Mouse (Mus musculus) left cerebral cortex, adult 2 months (tissue): ENCODE results near the gene Pnmal2. TPM values are rescaled to one million over a fixed set of nuclear protein-coding genes. Genes with fewer than 3 reads are reported as not detected.
"Not testable (repeated sequence)": the region's sequence is repeated elsewhere in the genome, so short reads cannot be mapped to it uniquely, and the experiment has no call there.

Experiments used
- DNase-seq, 2 experiments: peaks; one replicate each; pipeline ENCODE4 v3.0.0; 2021 to 2022; ENCODE audit warnings: low spot score in 2 of 2, mixed read lengths in 1 of 2; ENCODE audit errors: extremely low spot score in 1 of 2
- H3K27ac ChIP-seq: fragments of 200-600 bp; 2 replicates; pipeline ENCODE4 v1.8.1; 2022
- H3K4me3 ChIP-seq: fragments of 200-600 bp; 2 replicates; pipeline ENCODE4 v1.8.1; 2022
- CTCF ChIP-seq: fragments of 200-600 bp; IDR thresholded peaks from 2 replicates; pipeline ENCODE4 v1.8.1; 2022; ENCODE audit warnings: antibody characterized with exemption, mild to moderate bottlenecking, moderate library complexity
- intact Hi-C: fragments of 180-260 bp; cut with DNase I; formaldehyde crosslinking; loops from one replicate; pipeline ENCODE4 v1.15.1; 2025
- total RNA-seq, 2 experiments: library from RNA; stranded (reverse); gene quantifications; 2 replicates each; pipeline ENCODE4 v1.2.3; 2021

Pnmal2 gene
- total RNA-seq, 2 experiments from 2014 or later = 304 to 311 TPM

DNA sequence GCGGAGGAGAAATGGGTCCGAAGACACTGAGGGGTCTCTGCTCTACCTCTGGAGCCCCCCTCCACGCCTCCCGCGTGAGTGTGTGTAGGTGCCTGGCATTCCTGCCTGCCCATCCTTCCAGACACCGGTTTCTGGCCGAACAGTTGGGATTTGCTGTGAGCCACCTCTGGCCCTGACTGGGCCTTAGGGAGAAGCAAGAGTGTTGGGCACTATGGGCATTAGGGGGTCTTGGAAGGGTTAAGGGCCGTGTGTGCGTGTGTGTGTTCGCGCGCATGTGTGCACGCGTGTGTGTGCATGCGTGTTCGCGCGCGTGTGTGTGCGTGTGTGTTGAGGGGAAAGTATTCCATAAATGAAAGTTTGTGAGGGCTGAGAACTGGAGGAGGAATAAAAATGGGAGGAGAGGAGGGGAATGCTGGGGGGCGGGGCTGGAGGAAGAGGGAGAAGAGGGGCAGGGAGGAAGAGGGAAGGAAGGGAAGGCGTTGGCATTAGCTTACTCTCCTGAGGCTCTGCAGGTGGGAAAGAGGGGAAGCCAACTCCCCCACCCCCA, 2.9 kb downstream of the Pnmal2 start:
- DNase-seq = peak in 1 of 2 experiments; percentile 51
- H3K27ac ChIP-seq = peak overlapping the region; percentile 99
- intact Hi-C loops = no loop called here
- no peak for TF ChIP-seq CTCF
- peak overlapping the region; percentile 83 for H3K4me3 ChIP-seq

DNA sequence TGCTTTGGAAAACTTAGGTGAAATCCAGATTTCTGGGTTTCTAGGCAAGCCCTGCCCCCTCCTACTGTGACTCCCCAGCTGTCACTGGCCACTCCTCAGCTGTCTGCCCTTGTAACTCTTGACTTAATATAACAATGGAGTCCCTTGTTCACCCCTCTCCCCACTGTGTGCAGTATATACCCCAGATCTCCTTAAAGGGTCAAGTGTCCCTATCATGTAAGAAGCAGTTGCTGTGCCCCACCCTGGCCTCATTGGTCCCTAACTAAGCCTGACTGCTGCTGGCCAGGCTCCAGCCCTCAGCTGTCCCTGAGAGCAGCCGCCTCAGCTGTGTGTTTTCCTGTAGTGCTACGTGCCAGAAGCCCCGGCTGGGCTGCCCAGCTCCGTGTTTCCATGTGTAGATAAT, 3.5 kb downstream of the Pnmal2 start:
- peak overlapping the region; percentile 72 for H3K27ac ChIP-seq
- no peak for TF ChIP-seq CTCF
- no peak for DNase-seq
- intact Hi-C loops = no loop called here
- H3K4me3 ChIP-seq = peak overlapping the region; percentile 83

DNA sequence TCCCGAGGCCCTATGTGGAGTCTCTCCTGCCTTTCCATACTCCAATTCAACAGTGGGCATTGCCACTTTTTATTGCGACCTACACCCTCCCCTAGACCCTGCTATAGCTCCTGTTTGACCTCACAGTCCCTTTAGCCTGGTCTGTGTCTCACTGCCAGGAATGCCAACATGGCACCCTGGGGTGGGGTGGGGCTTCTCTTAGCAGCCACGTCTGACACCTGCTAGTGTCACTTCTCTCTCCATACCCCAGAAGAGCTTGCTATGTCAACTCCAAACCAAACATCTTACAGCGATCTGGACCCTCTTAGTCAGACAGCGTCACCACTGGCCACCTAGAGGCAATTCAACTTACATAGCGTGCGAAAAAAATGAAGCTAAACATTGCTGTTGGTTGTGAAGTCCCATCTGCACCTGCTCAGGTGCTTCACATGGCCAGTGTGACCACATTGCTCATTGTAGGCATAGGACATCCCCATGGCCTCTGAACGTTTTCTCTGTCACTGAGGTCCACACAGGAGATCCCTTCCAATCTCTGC, 4.5 kb downstream of the Pnmal2 start:
- Histone ChIP-seq H3K4me3 (no peak overlapping the region; the same call in 1 of the 2 replicates), H3K27ac (peak overlapping the region; percentile 78; the same call in 1 of the 2 replicates)
- no peak for DNase-seq
- intact Hi-C loops = no loop called here
- peak; percentile 24 for TF ChIP-seq CTCF

DNA sequence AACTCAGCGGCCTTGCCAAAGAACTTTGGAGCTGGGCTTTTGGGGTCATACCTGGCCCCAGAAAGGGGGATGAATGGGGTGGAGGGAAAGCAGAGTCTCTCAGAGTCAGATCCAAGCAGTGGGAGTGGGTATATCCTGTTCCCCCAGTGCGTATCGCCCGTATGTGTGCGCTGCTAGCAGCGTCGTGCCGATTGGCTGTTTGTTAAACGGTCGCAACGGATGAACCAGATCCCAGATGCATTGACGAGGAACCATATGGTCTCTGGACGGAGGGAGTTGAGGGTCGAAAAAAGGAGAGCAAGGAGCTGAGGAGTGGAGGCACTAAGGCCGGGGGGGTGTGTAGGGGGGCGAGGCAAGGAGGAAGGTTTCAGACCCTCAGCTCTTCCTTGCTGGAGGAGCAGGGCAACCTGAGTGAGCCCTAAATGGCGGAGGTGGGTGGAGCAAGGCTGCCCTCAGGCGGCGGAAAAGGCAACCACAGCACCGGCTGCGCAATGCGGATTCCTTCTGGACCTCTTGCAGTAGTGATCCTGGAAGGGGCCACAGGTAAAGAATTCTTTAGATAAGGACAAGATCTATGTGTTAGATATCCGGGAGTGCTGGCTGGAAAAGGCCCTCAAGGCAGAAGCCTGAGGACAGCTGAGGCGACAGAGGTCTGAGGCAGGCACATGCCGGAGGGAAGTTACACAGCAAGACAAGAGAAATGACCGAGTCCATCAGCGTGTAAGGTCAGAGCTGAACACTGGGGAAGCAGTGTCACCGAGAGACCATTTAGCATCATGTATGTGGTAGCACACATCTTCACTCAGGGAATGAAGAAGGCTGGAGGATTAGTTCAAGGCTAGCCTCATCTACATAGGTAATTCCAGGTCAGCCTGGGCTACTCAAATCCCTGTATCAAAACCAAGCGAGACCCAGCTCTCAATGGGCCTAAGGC, 5.7 kb downstream of the Pnmal2 start:
- peak; percentile 86 for TF ChIP-seq CTCF
- peak; percentile 85 to 88 for DNase-seq
- intact Hi-C loops = loop anchor here (1.0 kb wide), 1 partner anchor 18 kb away; no protein-coding TSS in a partner anchor
- peak overlapping the region; percentile 78 for H3K27ac ChIP-seq
- H3K4me3 ChIP-seq = 0 out of 2 replicates have a peak overlapping the region, but pooled peaks have one; percentile 5

DNA sequence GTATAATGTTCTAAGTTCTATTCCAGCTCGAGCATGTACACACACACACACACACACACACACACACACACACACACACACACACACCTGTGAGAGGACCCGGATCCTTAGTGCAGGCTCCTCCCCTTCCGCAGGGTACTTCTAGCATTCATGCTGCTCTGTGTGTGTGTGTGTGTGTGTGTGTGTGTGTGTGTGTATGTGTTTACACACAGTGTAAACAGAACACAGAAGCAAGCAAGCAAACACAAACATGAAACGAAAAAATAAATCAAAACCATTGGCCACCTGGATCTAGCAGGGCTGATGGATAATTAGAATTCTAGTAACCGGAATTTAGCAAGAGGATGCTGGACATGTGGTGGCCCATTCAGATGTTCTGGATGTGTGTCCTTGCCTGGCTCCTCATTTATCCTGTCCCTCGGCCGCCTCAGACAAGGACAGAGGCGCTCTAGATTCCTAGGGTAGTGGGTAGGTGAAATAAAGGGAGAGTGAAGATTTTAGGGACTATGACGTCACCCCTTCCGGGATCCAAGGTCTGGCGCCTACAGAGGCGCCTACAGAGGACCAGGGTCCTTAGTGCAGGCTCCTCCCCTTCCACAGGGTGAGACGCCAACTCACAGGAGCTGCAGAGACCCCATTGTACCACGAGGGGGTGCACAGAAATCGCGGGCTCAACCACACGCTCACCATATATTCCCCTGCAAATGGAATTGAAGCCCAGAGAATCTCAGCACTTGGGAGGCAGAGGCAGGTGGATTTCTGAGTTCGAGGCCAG, 6.6 kb downstream of the Pnmal2 start:
- intact Hi-C loops = loop anchor here (1.0 kb wide), 3 partner anchors 19 to 115 kb away; no protein-coding TSS in a partner anchor
- peak; percentile 87 for TF ChIP-seq CTCF
- DNase-seq = peak; percentile 83 to 84
- Histone ChIP-seq H3K4me3 (no peak overlapping the region), H3K27ac (peak overlapping the region; percentile 3; the same call in 1 of the 2 replicates)

DNA sequence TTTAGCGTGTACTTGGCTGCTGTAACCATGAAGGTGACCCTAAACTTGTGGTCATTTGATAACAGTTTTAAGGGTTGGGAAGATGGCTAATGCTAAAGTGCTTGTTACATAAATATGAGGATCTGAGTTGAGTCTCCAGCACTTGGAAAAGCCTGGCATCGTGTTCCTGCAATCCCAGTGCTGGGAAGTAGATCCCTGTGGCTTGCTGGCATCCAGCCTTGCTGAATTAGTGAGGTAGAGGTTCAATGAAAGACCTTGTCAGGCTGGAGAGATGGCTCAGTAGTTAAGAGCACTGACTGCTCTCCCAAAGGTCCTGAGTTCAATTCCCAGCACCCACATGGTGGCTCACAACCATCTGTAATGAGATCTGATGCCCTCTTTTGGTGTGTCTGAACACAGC, 9.3 kb downstream of the Pnmal2 start:
- intact Hi-C loops = not testable (repeated sequence)

DNA sequence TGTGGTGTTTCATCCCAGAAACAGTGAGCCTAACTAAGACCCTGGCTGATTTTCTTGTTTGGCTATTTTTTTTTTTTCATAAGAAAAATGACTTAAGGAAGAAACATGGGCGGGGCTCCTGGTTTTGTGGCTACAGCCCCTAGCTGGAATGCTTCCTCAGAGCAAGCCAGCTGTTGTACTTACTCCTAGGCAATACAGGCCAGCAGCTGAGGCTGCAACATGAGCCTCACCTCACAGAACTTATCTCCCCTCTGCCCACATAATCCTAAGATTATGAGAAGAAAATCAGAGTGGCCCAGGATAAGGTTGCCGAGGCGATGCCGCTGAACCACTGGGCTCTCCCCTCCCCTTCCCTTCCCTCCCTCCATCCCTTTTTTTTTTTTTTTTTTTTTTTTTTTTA, 11.2 kb downstream of the Pnmal2 start:
- H3K27ac ChIP-seq = 0 out of 2 replicates have a peak overlapping the region, but pooled peaks have one; percentile 15

More for the DNA sequence above, 9.3 kb downstream of the Pnmal2 start:
- H3K27ac ChIP-seq, H3K4me3 ChIP-seq, DNase-seq: not testable (repeated sequence)

DNA sequence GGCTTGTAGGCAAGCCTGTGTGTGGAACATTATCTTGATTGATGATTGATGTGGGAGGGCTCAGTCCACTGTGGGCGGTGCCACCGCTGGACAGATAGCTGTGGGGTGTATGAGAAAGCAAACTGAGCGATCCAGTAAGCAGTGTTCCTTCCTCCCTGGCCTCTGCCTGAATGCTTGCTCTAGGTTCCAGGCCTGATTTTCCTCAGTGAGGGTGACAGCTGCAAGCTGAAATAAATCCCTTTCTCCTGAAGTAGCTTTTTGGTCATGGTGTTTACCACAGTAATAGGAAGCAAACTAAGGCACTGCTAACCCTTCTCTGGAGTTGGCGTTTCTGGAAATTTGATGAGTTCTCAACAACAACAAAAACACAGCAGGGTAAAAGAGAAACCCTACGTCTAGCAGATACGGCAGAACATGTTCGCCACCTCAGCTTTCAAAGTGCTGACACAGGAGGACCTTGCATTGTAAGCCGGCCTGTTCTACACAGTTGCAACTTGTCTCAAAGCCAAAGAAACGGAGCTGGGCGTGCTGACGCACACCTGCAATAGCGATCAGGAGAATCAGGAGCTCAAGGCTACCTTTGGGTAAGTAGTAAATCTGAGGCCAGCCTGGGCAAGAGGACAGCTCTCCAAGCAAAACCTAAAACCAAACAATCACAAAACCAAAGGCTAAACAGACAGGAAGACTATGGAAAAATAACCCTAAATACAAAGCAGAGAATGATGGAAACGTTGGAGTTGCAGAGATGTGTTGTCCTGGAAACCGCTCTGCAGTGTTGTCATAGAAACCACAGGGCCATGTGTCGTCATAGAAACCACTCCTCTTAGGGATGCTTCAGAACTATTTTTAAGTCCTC, 12.2 kb downstream of the Pnmal2 start:
- intact Hi-C loops = no loop called here
- Histone ChIP-seq H3K27ac (peak overlapping the region; percentile 94), H3K4me3 (no peak overlapping the region)
- DNase-seq = peak; percentile 50 to 65
- TF ChIP-seq CTCF = no peak

More for the DNA sequence above, 11.2 kb downstream of the Pnmal2 start:
- no peak for TF ChIP-seq CTCF
- H3K4me3 ChIP-seq = no peak overlapping the region
- no peak for DNase-seq
- intact Hi-C loops = no loop called here

DNA sequence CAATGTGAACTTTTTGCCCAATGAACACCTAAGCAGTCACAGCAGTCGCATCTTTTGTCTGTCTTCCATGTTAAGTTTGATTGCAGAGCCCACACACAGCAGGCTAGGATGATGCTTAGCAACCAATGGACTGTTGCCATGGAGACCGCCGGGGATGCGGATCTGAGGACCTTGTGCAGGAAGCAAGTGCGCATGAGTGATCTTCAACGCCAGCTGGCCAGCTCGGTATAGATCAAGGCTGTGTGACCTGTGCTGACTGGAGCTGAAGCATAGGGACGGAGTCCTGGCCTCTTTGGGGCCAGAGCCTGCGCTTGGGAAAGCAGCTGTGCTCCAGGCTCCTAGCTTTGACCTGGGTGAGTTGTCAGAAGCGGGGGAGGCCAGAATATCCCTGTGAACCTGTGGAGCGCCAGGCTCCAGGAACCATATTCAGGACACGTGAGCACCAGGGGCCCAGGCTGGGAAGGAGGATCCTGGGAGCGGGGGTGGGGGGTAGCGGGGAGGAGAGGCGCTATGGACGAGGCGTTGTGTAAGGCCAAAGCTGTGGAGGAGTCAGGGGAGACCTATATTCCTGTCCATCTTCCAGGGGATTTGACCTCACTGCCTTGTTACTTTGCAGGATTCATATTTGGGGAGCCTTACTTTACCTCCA, 15.2 kb downstream of the Pnmal2 start, which contains the start of gene Pnmal1:
Gene Pnmal1 (plus strand): TSS at position 141 of the 649 bp plus-strand sequence.
- peak within 1 kb of the TSS; percentile 93 for H3K27ac ChIP-seq

DNA sequence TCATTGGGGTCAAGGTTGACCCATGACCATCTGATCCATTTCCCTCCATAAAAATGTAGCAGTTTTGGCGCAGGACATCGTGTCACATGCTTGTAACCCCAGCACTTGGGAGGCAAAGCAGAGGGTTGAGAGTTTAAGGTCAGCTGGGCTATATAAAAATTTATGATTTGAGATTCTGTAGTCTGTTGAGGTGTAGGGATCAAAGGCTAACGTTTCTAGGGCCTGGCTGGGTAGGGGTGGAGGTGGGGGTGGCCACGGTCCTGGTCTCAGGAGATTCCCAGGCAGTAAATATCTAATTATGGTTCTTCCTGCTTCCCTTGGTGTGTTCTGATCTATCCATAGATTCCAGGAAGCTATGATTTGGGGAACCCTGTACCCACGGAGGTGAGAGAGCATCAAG, 17.2 kb downstream of the Pnmal2 start:
- intact Hi-C loops = no loop called here
- Histone ChIP-seq H3K4me3 (peak overlapping the region; percentile 21; the same call in 1 of the 2 replicates), H3K27ac (no peak overlapping the region)
- no peak for DNase-seq
- no peak for TF ChIP-seq CTCF

More for the DNA sequence above, 15.2 kb downstream of the Pnmal2 start, which contains the start of gene Pnmal1:
- H3K4me3 ChIP-seq = peak within 1 kb of the TSS; percentile 57
- intact Hi-C loops = no loop called here
- no peak for TF ChIP-seq CTCF
- DNase-seq = peak; percentile 90 to 92
